Mouse (Mus musculus): ENCODE results near the gene Olfr881.

Gene Olfr881

DNA sequence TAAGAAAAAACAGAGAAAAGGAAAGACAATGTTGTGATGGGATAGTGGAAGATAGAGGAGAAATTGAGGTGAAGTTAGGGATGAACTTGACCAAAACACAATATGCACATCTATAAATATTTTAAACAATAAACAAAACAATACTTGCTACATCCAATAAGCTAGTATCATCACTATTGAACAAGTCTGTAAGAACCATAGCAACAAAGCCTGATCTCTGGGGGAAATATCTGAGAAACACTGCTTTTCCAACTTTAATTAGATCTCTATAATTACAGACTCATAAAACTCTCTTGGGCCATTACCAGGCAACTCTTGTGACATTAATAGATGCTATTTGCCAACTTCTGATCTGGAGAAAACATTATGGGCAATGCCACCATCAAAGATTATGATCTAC, at the start of gene Olfr881:
Olfr881 (plus strand) TSS at position 301 of the 400 bp plus-strand sequence.
- no peaks in the 10 kb centered on the region for H3K9me3 ChIP-seq (ENCODE audit: low read length)
- H3K27me3 ChIP-seq (ENCODE audit: insufficient read depth, low read length): no peaks in the 10 kb centered on the region
- TF ChIP-seq NANOG (IDR thresholded peaks at IDR 0.05; ENCODE audit: borderline replicate concordance, low read length) (no peak), POU5F1 (IDR thresholded peaks at IDR 0.05; ENCODE audit: borderline replicate concordance, low read length) (no peak), CTCF (conservative IDR thresholded peaks at IDR 0.05; ENCODE audit: low read length) (no peak)
- no peak within 1 kb of the TSS for H3K4me3 ChIP-seq (replicated peaks; ENCODE audit: low read length)
- no peaks in the 10 kb centered on the region for H3K36me3 ChIP-seq (ENCODE audit: insufficient read depth, low read length)
- H3K4me1 ChIP-seq (replicated peaks; ENCODE audit: low read depth, low read length): no peaks in the 10 kb centered on the region

DNA sequence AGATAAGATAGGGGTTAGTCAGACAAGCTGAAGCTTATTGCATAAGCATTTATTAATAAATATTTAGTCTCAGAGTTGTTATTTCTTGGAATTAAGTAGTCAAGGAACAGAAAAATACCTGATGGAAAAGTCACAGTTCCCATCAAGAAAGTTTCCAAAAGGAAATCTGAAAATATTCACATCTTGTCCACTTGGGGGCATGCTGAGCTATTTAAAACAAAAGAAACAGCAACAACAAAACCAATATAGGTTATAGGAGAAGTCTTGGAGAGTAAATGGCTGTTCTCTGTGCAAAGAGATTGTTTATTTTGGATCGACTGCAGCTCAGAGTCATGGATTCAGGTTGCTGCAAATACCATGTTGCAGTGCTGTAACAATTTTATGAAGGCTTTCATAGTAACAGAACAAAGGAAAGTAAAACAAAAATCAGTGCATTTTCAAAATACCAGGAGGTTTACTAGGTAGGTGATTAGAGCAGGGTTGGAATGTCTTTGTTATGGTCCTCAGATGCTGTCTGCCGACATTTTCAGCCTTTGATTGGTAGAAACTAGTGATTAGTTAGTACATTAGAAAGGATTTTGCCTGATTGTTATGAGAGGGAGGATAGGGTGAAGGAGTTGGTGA, 7.1 kb downstream of the Olfr881 start:
- no peaks in the 10 kb centered on the region for H3K27me3 ChIP-seq (ENCODE audit: insufficient read depth, low read length)
- TF ChIP-seq CTCF (conservative IDR thresholded peaks at IDR 0.05; ENCODE audit: low read length): peak; percentile 39
- TF ChIP-seq POU5F1 (IDR thresholded peaks at IDR 0.05; ENCODE audit: borderline replicate concordance, low read length): no peak
- no peaks in the 10 kb centered on the region for H3K9me3 ChIP-seq (ENCODE audit: low read length)
- no peaks in the 10 kb centered on the region for H3K4me1 ChIP-seq (replicated peaks; ENCODE audit: low read depth, low read length)
- no peaks in the 10 kb centered on the region for H3K36me3 ChIP-seq (ENCODE audit: insufficient read depth, low read length)
- H3K4me3 ChIP-seq (replicated peaks; ENCODE audit: low read length): no peak overlapping the region

DNA sequence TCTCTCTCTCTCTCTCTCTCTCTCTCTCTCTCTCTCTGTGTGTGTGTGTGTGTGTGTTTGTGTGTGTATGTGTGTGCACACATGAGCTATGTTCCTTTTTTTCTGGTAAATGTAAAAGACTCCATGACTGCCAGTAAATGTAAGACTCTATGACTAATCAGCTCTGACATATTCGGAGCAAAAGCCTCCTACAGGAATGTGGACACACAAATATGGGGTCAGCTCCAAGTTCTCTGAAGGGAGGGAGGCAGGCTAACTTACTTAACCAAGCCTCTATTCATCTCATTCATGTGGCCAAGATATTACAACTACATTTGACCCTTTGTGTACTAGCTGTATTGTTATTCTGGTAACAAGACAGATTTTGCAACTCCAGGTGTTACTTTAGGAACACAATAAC, 8.4 kb downstream of the Olfr881 start:
- H3K36me3 ChIP-seq (ENCODE audit: insufficient read depth, low read length): no peaks in the 10 kb centered on the region
- no peaks in the 10 kb centered on the region for H3K4me1 ChIP-seq (replicated peaks; ENCODE audit: low read depth, low read length)
- H3K27me3 ChIP-seq (ENCODE audit: insufficient read depth, low read length): no peaks in the 10 kb centered on the region
- H3K9me3 ChIP-seq (ENCODE audit: low read length): no peaks in the 10 kb centered on the region
- no peak for TF ChIP-seq NANOG (IDR thresholded peaks at IDR 0.05; ENCODE audit: borderline replicate concordance, low read length)
- TF ChIP-seq POU5F1 (IDR thresholded peaks at IDR 0.05; ENCODE audit: borderline replicate concordance, low read length): no peak
- TF ChIP-seq CTCF (conservative IDR thresholded peaks at IDR 0.05; ENCODE audit: low read length): no peak
- H3K4me3 ChIP-seq (replicated peaks; ENCODE audit: low read length): no peak overlapping the region

DNA sequence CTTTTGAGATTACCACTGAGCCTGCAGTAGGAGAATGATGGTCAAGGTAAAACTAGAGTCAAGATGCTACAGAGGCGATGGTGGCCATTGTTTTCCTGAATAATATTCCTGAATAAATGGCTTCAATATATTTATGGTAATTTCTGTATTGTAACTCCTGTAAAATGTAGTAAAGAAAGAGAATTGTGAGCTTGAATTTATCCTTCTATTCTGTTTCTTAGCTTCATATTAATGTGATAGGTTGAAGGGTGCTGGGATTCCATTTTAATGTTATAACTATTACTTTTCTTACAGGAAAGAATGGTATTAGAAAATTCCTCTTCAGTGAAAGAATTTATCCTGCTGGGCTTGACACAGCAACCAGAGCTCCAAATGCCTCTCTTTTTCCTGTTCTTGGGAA, 33.9 kb downstream of the Olfr881 start, which contains the start of gene Olfr883:
Olfr883 (plus strand) TSS at position 301 of the 400 bp plus-strand sequence.
- Histone ChIP-seq H3K4me3 (replicated peaks; ENCODE audit: low read length) (no peak within 1 kb of the TSS), H3K36me3 (ENCODE audit: insufficient read depth, low read length) (no peaks in the 10 kb centered on the region), H3K27me3 (ENCODE audit: insufficient read depth, low read length) (no peaks in the 10 kb centered on the region), H3K9me3 (ENCODE audit: low read length) (0 out of 2 replicates have a peak, but pooled peaks cover under 1% of the 10 kb centered on the region), H3K4me1 (replicated peaks; ENCODE audit: low read depth, low read length) (no peaks in the 10 kb centered on the region)
- TF ChIP-seq POU5F1 (IDR thresholded peaks at IDR 0.05; ENCODE audit: borderline replicate concordance, low read length) (no peak), CTCF (conservative IDR thresholded peaks at IDR 0.05; ENCODE audit: low read length) (no peak), NANOG (IDR thresholded peaks at IDR 0.05; ENCODE audit: borderline replicate concordance, low read length) (no peak)
